ENCODE assay signal across 9 mouse cellular contexts in genomic region chr4:128579182-128579581, GRCm38 (mm10). TPM values are rescaled to one million over a fixed set of nuclear protein-coding genes. Genes with fewer than 3 reads are reported as not detected.
DNase-seq lines count a peak whose midpoint lies in the region; ATAC-seq and TF ChIP-seq lines count a peak whose summit lies in the region.
"Had no signal": no experiment of that assay in that cellular context is flagged by ENCODE, and none has a peak within 500 bp of the region (broad histone marks: within the 10 kb centered on the region; RNA-seq: fewer than 3 reads in every experiment).

No protein-coding gene starts in this region.

- H3K36me3 ChIP-seq in forebrain, postnatal 0 days (ENCODE audit: insufficient read depth): peaks cover 45% of the 10 kb centered on the region
- H3K36me3 ChIP-seq in forebrain, embryonic 13.5 days (ENCODE audit: poor library complexity, severe bottlenecking): peaks cover 71% of the 10 kb centered on the region
- peaks cover under 1% of the 10 kb centered on the region; the same call in 1 of the 2 replicates for H3K36me3 ChIP-seq in ES-Bruce4 (ENCODE audit: control insufficient read depth, insufficient read depth, low read length, poor library complexity, severe bottlenecking)

- no peak overlapping the region for H3K27ac ChIP-seq in forebrain, postnatal 0 days (ENCODE audit: low read depth, low read length)
- no peak overlapping the region for H3K27ac ChIP-seq in forebrain, embryonic 13.5 days
- no peak overlapping the region for H3K27ac ChIP-seq in ES-Bruce4 (ENCODE audit: insufficient read depth, low read length)
- H3K27ac ChIP-seq: heart, embryonic 13.5 days had no signal

- H3K4me1 ChIP-seq in forebrain, postnatal 0 days (ENCODE audit: insufficient read depth): no peaks in the 10 kb centered on the region
- H3K4me1 ChIP-seq in forebrain, embryonic 13.5 days: no peaks in the 10 kb centered on the region
- H3K4me1 ChIP-seq in ES-Bruce4 (ENCODE audit: control insufficient read depth, insufficient read depth, low read length): no peaks in the 10 kb centered on the region
- H3K4me1 ChIP-seq: heart, embryonic 13.5 days had no signal

- H3K4me3 ChIP-seq in forebrain, postnatal 0 days (ENCODE audit: low read depth, low read length): no peak overlapping the region
- no peak overlapping the region for H3K4me3 ChIP-seq in forebrain, embryonic 13.5 days
- no peak overlapping the region for H3K4me3 ChIP-seq in ES-Bruce4 (ENCODE audit: low read depth, low read length)
- H3K4me3 ChIP-seq: heart, embryonic 13.5 days had no signal

- TF ChIP-seq CTCF in forebrain, postnatal 0 days (IDR thresholded peaks at IDR 0.05; ENCODE audit: low read depth): peak; percentile 26; the same call in 1 of the 2 replicates
- peak; percentile 59 for TF ChIP-seq CTCF in ES-Bruce4 (IDR thresholded peaks at IDR 0.05; ENCODE audit: low read depth, low read length)

- no peak for ATAC-seq in forebrain, postnatal 0 days
- ATAC-seq in forebrain, embryonic 13.5 days: no peak
- no peak for ATAC-seq in inflammation-experienced regulatory T-cells, adult 6 months

- TF ChIP-seq EP300 in ES-Bruce4 (IDR thresholded peaks at IDR 0.05; ENCODE audit: insufficient read depth, low read depth, low read length): no peak

- H3K9ac ChIP-seq in forebrain, postnatal 0 days: no peak overlapping the region
- H3K9ac ChIP-seq in forebrain, embryonic 13.5 days: no peak overlapping the region
- H3K9ac ChIP-seq in ES-Bruce4 (ENCODE audit: low read depth, poor library complexity, severe bottlenecking): no peak overlapping the region
- H3K9ac ChIP-seq: heart, embryonic 13.5 days had no signal

- 64% methylated on average over 4 of the region's 4 CpGs for WGBS in forebrain, postnatal 0 days
- 62% methylated on average over 4 of the region's 4 CpGs for WGBS in forebrain, embryonic 13.5 days

- H3K27me3 ChIP-seq in forebrain, postnatal 0 days (ENCODE audit: insufficient read depth, low read length): no peaks in the 10 kb centered on the region
- H3K27me3 ChIP-seq in forebrain, embryonic 13.5 days: no peaks in the 10 kb centered on the region
- no peaks in the 10 kb centered on the region for H3K27me3 ChIP-seq in ES-Bruce4 (ENCODE audit: control insufficient read depth, insufficient read depth, low read length, poor library complexity, severe bottlenecking)
- H3K27me3 ChIP-seq: heart, embryonic 13.5 days had no signal

- TF ChIP-seq POLR2A in ES-Bruce4 (IDR thresholded peaks at IDR 0.05; ENCODE audit: insufficient read depth, low read length): no peak

- no peak overlapping the region for H3K4me2 ChIP-seq in forebrain, postnatal 0 days (ENCODE audit: low read depth)
- no peak overlapping the region for H3K4me2 ChIP-seq in forebrain, embryonic 13.5 days
- H3K4me2 ChIP-seq: heart, embryonic 13.5 days had no signal

- DNase-seq in forebrain, postnatal 0 days: no peak
- DNase-seq in kidney, adult 9 months: peak; percentile 36
- peak; percentile 77 for DNase-seq in naive thymus-derived CD4-positive, alpha-beta T cell, adult 2 months (ENCODE audit: low read depth)
- DNase-seq in urinary bladder, postnatal 4 days (ENCODE audit: low spot score in 2 of 2): no peak
- DNase-seq in layer of hippocampus, postnatal 36 days: no peak

- peaks cover 31% of the 10 kb centered on the region for H3K9me3 ChIP-seq in forebrain, postnatal 0 days (ENCODE audit: low read length)
- H3K9me3 ChIP-seq in forebrain, embryonic 13.5 days (replicated peaks): peaks cover 46% of the 10 kb centered on the region
- peaks cover 27% of the 10 kb centered on the region for H3K9me3 ChIP-seq in ES-Bruce4 (replicated peaks; ENCODE audit: control insufficient read depth, insufficient read depth, low read length, poor library complexity, severe bottlenecking)

RNA-seq across cellular contexts. Expression of gene Zscan20, which starts 30.7 kb away (rescaled TPM):
- 6.5 and 7.6 TPM in 2 replicates for total RNA-seq in forebrain, postnatal 0 days (2014; rRNA removed)
- 1.0 and 1.4 TPM in 2 replicates for polyA plus RNA-seq in forebrain, postnatal 0 days (2015; fragmentation: Nextera tagmentation; extraction: Ambion mirVana)
- polyA plus RNA-seq in forebrain, embryonic 13.5 days (2015; fragmentation: Nextera tagmentation; extraction: Ambion mirVana): 4.9 and 5.4 TPM in 2 replicates
- 6.1 and 6.5 TPM in 2 replicates for polyA plus RNA-seq in ES-Bruce4 (2011; ENCODE audit: insufficient read depth, insufficient read length, low read depth, missing spikeins)
- polyA plus RNA-seq in inflammation-experienced regulatory T-cells, adult 6 months (2017; shearing (Covaris generic)): 1 to 10 TPM; 2.9 to 3.9 (median 3.0) TPM
- 10 to 100 TPM in 1 of 2 experiments, 1 to 10 TPM in 1; 9.9 to 10.3 TPM for total RNA-seq in layer of hippocampus, postnatal 36 days (2021)

RNA-seq across cellular contexts. Expression of gene Tlr12, which starts 39.2 kb away (rescaled TPM):
- total RNA-seq in forebrain, postnatal 0 days (2014; rRNA removed): 1.2 and 1.6 TPM in 2 replicates
- polyA plus RNA-seq in forebrain, postnatal 0 days (2015; fragmentation: Nextera tagmentation; extraction: Ambion mirVana): 1.2 and 1.3 TPM in 2 replicates
- polyA plus RNA-seq in forebrain, embryonic 13.5 days (2015; fragmentation: Nextera tagmentation; extraction: Ambion mirVana): 1.4 and 1.6 TPM in 2 replicates
- polyA plus RNA-seq in ES-Bruce4 (2011; ENCODE audit: insufficient read depth, insufficient read length, low read depth, missing spikeins): not detected in 2 replicates
- under 1 TPM; 0.31 to 0.92 (median 0.38) TPM for polyA plus RNA-seq in inflammation-experienced regulatory T-cells, adult 6 months (2017; shearing (Covaris generic))
- under 1 TPM; 0.61 to 0.80 TPM for total RNA-seq in layer of hippocampus, postnatal 36 days (2021)

Comparison
In these comparisons a context has a peak if more than half of its experiments do, and no peak if none do; other contexts are left out.
1. DNase-seq: peak in kidney, adult 9 months (single experiment) and naive thymus-derived CD4-positive, alpha-beta T cell, adult 2 months (single experiment); none in forebrain, postnatal 0 days (single experiment), urinary bladder, postnatal 4 days (0 of 2) and layer of hippocampus, postnatal 36 days (0 of 2).